Mouse (Mus musculus): ENCODE results near the gene Timm23. TPM values are rescaled to one million over a fixed set of nuclear protein-coding genes. Genes with fewer than 3 reads are reported as not detected.

The Timm23 gene
- polyA plus RNA-seq, 1 experiment = 224 TPM

DNA sequence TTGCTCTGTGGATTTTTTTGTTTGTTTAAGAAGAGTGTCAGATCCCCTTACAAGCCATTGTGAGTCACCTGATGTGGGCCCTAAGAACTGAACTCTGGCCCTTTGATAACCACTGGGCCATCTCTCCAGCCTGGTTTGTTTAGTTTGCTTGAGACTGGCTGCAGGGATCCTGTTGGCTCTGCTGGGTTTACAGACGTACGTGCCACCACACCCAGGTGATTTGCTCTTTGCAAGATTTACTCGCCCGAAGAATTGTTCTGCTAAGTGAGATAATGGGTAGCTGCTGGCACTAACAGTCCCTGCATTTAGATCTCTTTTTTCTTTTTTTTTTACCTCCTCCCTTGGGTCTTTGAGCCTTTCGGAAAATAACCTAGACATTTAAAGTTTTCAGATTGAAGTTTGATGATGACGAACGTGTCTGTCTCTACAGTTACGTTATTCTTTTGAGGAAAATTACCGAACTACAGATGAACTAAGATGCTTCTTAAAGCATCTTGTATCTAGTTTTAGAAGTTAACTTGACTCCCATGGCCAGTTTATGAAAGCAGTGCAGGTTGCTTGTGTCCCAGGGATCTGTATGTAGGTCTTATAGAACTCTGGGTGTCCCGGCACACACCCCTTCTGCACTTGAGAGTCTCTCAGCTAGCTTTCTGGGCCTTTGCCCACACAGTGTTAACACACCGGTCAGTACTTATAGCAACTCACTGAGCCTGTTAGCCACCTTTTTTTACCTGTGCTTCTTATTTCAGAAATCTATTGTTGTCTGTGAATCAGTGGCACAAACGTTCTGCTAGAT is 40.4 kb downstream of the Timm23 start:
- H3K4me3 ChIP-seq (ENCODE audit: control insufficient read depth, insufficient read depth, low read length) = no peak overlapping the region
- no peak overlapping the region for H3K27ac ChIP-seq (ENCODE audit: control insufficient read depth, insufficient read depth, low read length)
- no peaks in the 10 kb centered on the region for H3K27me3 ChIP-seq (ENCODE audit: control insufficient read depth, insufficient read depth, low read length)
- DNase-seq = no peak
- peaks cover 20% of the 10 kb centered on the region for H3K4me1 ChIP-seq (replicated peaks; ENCODE audit: control insufficient read depth, insufficient read depth, low read length)
- H3K36me3 ChIP-seq (ENCODE audit: control insufficient read depth, insufficient read depth, low read length) = no peaks in the 10 kb centered on the region
- WGBS = 89% methylated on average over 12 of the region's 12 CpGs
- TF ChIP-seq POLR2A (IDR thresholded peaks at IDR 0.05; ENCODE audit: control insufficient read depth, extremely low read depth, insufficient read depth, low read length, poor library complexity) = no peak
- no peak for TF ChIP-seq CTCF (IDR thresholded peaks at IDR 0.05; ENCODE audit: borderline replicate concordance, control insufficient read depth, extremely low read depth, insufficient read depth, low read length, poor library complexity)

DNA sequence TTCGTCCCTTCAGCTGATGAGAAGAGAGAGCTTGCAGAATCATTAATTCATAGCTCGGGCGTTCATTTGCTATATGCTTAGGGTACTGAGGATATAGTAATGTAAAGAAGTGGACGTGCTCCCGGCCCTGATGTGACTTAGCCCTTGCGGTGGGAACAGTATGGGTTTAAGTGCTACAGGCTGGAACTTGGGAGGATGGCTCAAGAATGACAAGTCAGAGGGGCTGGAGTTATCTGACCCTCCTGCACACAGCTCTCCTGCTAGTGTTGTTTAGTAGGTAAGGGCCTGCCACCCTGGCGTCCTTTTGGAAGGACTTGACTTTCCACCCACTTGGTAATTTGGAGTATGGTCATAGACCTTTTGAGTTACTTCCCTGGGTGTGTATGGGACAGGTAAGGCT is 41.1 kb downstream of the Timm23 start:
- Histone ChIP-seq H3K4me1 (replicated peaks; ENCODE audit: control insufficient read depth, insufficient read depth, low read length) (peaks cover 18% of the 10 kb centered on the region), H3K27ac (ENCODE audit: control insufficient read depth, insufficient read depth, low read length) (no peak overlapping the region), H3K4me3 (ENCODE audit: control insufficient read depth, insufficient read depth, low read length) (peak overlapping the region; percentile 90; the same call in 1 of the 2 replicates), H3K27me3 (ENCODE audit: control insufficient read depth, insufficient read depth, low read length) (no peaks in the 10 kb centered on the region), H3K36me3 (ENCODE audit: control insufficient read depth, insufficient read depth, low read length) (no peaks in the 10 kb centered on the region)
- TF ChIP-seq POLR2A (IDR thresholded peaks at IDR 0.05; ENCODE audit: control insufficient read depth, extremely low read depth, insufficient read depth, low read length, poor library complexity) = no peak
- no peak for TF ChIP-seq CTCF (IDR thresholded peaks at IDR 0.05; ENCODE audit: borderline replicate concordance, control insufficient read depth, extremely low read depth, insufficient read depth, low read length, poor library complexity)
- 20% methylated on average over 7 of the region's 7 CpGs for WGBS
- DNase-seq = no peak

DNA sequence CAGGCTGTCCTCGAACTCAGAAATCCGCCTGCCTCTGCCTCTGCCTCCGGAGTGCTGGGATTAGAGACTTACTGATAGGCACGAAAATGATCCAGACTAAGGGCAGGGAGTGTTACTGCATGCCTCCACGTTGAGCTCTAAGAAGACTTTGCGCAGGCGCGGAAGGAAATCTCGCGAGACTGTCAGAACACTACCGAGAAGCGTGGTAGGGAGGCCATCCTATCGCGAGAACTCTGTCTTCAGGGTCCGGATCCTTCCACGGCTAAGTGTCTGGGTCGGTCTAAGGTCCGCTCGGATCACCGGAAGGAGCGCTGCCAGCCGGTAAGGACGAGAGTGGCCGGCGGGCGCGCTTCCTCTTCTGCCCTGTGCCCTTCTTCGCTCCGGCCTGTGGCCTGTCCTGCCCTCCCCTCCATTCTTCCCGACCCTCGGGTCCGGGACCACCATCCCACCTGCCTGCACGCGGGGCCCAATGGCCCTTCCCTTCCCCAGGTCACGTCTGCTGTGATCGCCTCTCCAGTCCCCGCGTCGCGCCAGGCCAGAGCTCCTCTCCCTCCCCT is 41.9 kb downstream of the Timm23 start, which contains the start of gene Ncoa4:
Gene Ncoa4 (plus strand): TSS at position 176 of the 557 bp plus-strand sequence.
- WGBS = under 1% methylated on average over 40 of the region's 40 CpGs
- Histone ChIP-seq H3K27ac (ENCODE audit: control insufficient read depth, insufficient read depth, low read length) (peak within 1 kb of the TSS; percentile 57; the same call in 1 of the 2 replicates), H3K36me3 (ENCODE audit: control insufficient read depth, insufficient read depth, low read length) (no peaks in the 10 kb centered on the region), H3K4me3 (ENCODE audit: control insufficient read depth, insufficient read depth, low read length) (peak within 1 kb of the TSS; percentile 90), H3K27me3 (ENCODE audit: control insufficient read depth, insufficient read depth, low read length) (no peaks in the 10 kb centered on the region), H3K4me1 (replicated peaks; ENCODE audit: control insufficient read depth, insufficient read depth, low read length) (peaks cover 13% of the 10 kb centered on the region)
- TF ChIP-seq CTCF (IDR thresholded peaks at IDR 0.05; ENCODE audit: borderline replicate concordance, control insufficient read depth, extremely low read depth, insufficient read depth, low read length, poor library complexity) (no peak), POLR2A (IDR thresholded peaks at IDR 0.05; ENCODE audit: control insufficient read depth, extremely low read depth, insufficient read depth, low read length, poor library complexity) (peak; percentile 53; the same call in 1 of the 2 replicates)
- peak; percentile 97 for DNase-seq

DNA sequence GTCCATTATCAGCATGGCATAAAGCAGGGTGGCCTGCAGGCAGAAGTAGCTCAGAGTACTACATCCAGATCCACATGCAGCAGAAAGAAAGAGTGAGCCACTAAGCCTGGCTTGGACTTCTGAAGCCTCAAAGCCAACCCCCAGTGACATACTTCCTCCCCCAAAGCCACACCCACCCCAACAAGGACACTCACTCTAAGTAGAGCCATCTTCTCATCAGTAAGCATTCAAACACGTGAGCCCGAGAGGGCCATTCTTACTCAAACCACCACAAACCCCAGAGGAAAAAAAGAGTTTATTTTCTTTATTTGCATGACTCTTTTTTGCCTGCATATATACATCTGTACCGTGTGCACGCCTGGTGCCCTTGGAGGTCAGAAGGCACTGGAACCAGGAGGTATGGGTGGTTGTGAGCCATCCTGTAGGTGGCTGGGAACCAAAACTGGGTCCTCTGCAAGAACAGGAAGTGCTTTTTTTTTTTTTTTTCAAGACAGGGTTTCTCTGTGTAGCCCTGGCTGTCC is 42.5 kb downstream of the Timm23 start:
- Histone ChIP-seq H3K4me3 (ENCODE audit: control insufficient read depth, insufficient read depth, low read length) (peak overlapping the region; percentile 90), H3K27me3 (ENCODE audit: control insufficient read depth, insufficient read depth, low read length) (no peaks in the 10 kb centered on the region), H3K4me1 (replicated peaks; ENCODE audit: control insufficient read depth, insufficient read depth, low read length) (peaks cover 13% of the 10 kb centered on the region), H3K36me3 (ENCODE audit: control insufficient read depth, insufficient read depth, low read length) (no peaks in the 10 kb centered on the region), H3K27ac (ENCODE audit: control insufficient read depth, insufficient read depth, low read length) (peak overlapping the region; percentile 57; the same call in 1 of the 2 replicates)
- WGBS = 49% methylated on average over 4 of the region's 4 CpGs
- TF ChIP-seq CTCF (IDR thresholded peaks at IDR 0.05; ENCODE audit: borderline replicate concordance, control insufficient read depth, extremely low read depth, insufficient read depth, low read length, poor library complexity) (no peak), POLR2A (IDR thresholded peaks at IDR 0.05; ENCODE audit: control insufficient read depth, extremely low read depth, insufficient read depth, low read length, poor library complexity) (no peak)
- no peak for DNase-seq

- Histone ChIP-seq H3K36me3 (ENCODE audit: control insufficient read depth, insufficient read depth, low read length) (no peaks in the 10 kb centered on the region), H3K4me1 (replicated peaks; ENCODE audit: control insufficient read depth, insufficient read depth, low read length) (peaks cover 4% of the 10 kb centered on the region), H3K4me3 (ENCODE audit: control insufficient read depth, insufficient read depth, low read length) (no peak overlapping the region), H3K27ac (ENCODE audit: control insufficient read depth, insufficient read depth, low read length) (no peak overlapping the region), H3K27me3 (ENCODE audit: control insufficient read depth, insufficient read depth, low read length) (no peaks in the 10 kb centered on the region)
- TF ChIP-seq CTCF (IDR thresholded peaks at IDR 0.05; ENCODE audit: borderline replicate concordance, control insufficient read depth, extremely low read depth, insufficient read depth, low read length, poor library complexity) (no peak), POLR2A (IDR thresholded peaks at IDR 0.05; ENCODE audit: control insufficient read depth, extremely low read depth, insufficient read depth, low read length, poor library complexity) (no peak)
- 95% methylated on average over 6 of the region's 6 CpGs for WGBS
- no peak for DNase-seq
These were observed 46.9 kb downstream of the Timm23 start for GRCm38 (mm10) chr14:32154758-32155157.

DNA sequence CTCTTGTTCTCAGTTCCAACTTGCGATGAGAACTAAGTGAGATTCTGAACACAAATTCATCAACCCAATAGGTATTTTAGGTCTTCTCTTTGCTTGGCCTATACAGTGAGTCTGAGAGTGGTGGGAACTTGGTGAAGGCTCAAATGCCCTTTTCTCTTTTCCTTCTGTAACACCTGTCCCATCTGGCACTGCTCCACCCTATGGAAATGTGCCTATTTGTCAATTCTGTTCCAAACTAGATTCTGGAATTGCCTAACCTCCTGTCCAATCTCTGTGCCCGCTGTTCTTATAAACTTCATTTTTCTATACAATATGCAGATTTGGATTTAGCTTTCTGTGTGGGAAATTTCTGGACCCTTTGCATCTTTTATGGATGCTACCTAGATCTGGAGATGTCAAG is 48.5 kb downstream of the Timm23 start:
- no peaks in the 10 kb centered on the region for H3K4me1 ChIP-seq (replicated peaks; ENCODE audit: control insufficient read depth, insufficient read depth, low read length)
- H3K27ac ChIP-seq (ENCODE audit: control insufficient read depth, insufficient read depth, low read length) = no peak overlapping the region
- no peak for DNase-seq
- no peaks in the 10 kb centered on the region for H3K27me3 ChIP-seq (ENCODE audit: control insufficient read depth, insufficient read depth, low read length)
- H3K4me3 ChIP-seq (ENCODE audit: control insufficient read depth, insufficient read depth, low read length) = no peak overlapping the region
- H3K36me3 ChIP-seq (ENCODE audit: control insufficient read depth, insufficient read depth, low read length) = no peaks in the 10 kb centered on the region
- 96% methylated on average over 2 of the region's 2 CpGs for WGBS
- TF ChIP-seq POLR2A (IDR thresholded peaks at IDR 0.05; ENCODE audit: control insufficient read depth, extremely low read depth, insufficient read depth, low read length, poor library complexity) (no peak), CTCF (IDR thresholded peaks at IDR 0.05; ENCODE audit: borderline replicate concordance, control insufficient read depth, extremely low read depth, insufficient read depth, low read length, poor library complexity) (no peak)
